Mouse (Mus musculus): ENCODE data around the gene Naalad2. TPM values are rescaled to one million over a fixed set of nuclear protein-coding genes. Genes with fewer than 3 reads are reported as not detected.
A peak's percentile ranks its signal among the peaks of the same experiment; 100 is the strongest.
"Not testable (repeated sequence)": the region's sequence is repeated elsewhere in the genome, so short reads cannot be mapped to it uniquely, and the experiment has no call there.

The Naalad2 gene
- polyA plus RNA-seq, 1 experiment from 2014 or later = 1.3 TPM

DNA sequence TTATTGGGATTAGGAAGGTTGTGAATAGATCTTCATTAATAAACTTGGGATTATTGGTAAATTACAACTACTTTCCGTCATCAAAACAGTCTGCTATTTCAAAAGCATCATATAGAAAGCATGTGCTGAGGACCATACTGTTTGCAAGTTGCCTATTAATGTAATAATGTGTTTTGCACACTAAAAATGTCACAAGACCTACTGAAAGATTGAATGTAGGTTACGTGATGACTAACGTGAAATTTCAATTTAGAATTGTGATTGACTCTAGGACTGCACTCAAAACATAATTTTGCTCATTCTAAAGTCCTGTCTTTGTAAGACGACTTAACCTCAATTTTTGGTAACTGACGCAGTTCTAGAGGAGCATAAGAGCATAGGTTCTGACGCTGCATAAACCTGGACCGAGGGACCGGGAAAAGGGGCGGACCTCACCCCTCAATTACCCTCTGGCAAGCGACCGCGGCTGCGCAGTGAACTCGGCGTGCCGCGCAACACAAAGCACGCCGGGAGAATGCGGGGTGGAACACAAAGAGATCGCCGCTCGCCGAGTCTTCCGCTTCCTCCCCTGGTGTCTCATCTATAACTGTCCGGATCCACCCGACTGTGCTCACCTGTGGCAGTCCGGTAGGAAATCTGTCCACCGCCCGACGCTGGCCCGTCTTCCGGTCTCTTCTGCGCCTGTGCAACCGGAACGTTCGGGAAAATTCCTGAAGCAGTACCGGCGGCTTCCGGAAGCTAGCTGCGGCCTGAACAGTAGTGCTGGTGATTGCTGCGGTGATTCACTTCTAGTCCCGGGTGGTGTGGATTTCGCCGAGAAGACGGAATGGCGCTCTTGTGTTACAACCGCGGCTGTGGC, 111.0 kb downstream of the Naalad2 start, which contains the start of gene Chordc1:
Chordc1 (plus strand) TSS at position 555 of the 859 bp plus-strand sequence.
- H3K9me3 ChIP-seq (replicated peaks) = no peaks in the 10 kb centered on the region
- peak within 1 kb of the TSS; percentile 83 for H3K4me3 ChIP-seq
- 4% methylated on average over 49 of the region's 49 CpGs for WGBS
- peak within 1 kb of the TSS; percentile 94 for H3K27ac ChIP-seq (replicated peaks)
- no peaks in the 10 kb centered on the region for H3K27me3 ChIP-seq (ENCODE audit: low read depth, poor library complexity, severe bottlenecking)
- peaks cover 17% of the 10 kb centered on the region for H3K36me3 ChIP-seq
- DNase-seq (ENCODE audit: low spot score) = peak; percentile 97
- H3K4me1 ChIP-seq = peaks cover 16% of the 10 kb centered on the region

DNA sequence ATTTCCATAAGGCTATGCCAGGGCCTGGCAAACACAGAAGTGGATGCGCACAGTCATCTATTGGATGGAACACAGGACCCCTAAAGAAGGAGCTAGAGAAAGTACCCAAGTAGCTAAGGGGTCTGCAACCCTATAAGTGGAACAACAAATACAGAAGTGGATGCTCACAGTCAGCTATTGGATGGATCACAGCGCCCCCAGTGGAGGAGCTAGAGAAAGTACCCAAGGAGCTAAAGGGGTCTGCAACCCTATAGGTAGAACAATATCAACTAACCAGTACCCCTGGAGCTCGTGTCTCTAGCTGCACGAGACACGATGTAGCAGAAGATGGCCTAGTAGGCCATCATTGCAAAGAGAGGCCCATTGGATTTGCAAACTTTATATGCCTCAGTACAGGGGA, 124.1 kb downstream of the Naalad2 start:
- not testable (repeated sequence) for H3K27me3 ChIP-seq (ENCODE audit: low read depth, poor library complexity, severe bottlenecking); H3K9me3 ChIP-seq (replicated peaks); H3K27ac ChIP-seq (replicated peaks); DNase-seq (ENCODE audit: low spot score); H3K36me3 ChIP-seq; H3K4me3 ChIP-seq; H3K4me1 ChIP-seq
- 42% methylated on average over 5 of the region's 5 CpGs for WGBS

DNA sequence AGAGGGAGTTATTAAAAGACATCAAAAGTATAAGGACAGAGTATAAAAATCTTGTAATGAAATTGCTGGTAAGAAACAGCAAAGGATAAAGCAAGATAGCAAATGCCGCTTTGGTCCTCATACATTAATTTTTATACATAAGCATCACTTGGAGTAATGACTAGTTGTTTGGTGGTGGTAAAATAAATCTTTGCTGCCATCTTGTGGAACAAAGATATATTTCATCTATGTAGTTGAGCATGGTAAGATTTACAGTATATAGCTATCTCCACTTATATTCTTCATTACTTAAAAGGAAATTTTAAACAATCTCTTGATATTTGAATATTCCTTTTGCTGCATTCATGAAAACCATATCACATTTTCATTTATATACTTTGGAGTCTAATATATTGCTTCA, 125.3 kb downstream of the Naalad2 start:
- Histone ChIP-seq H3K27ac (replicated peaks) (no peak overlapping the region), H3K9me3 (replicated peaks) (no peaks in the 10 kb centered on the region), H3K4me3 (no peak overlapping the region), H3K4me1 (no peaks in the 10 kb centered on the region), H3K36me3 (no peaks in the 10 kb centered on the region), H3K27me3 (ENCODE audit: low read depth, poor library complexity, severe bottlenecking) (no peaks in the 10 kb centered on the region)
- DNase-seq (ENCODE audit: low spot score) = no peak
- WGBS = 59% methylated on average over 1 of the region's 1 CpGs

DNA sequence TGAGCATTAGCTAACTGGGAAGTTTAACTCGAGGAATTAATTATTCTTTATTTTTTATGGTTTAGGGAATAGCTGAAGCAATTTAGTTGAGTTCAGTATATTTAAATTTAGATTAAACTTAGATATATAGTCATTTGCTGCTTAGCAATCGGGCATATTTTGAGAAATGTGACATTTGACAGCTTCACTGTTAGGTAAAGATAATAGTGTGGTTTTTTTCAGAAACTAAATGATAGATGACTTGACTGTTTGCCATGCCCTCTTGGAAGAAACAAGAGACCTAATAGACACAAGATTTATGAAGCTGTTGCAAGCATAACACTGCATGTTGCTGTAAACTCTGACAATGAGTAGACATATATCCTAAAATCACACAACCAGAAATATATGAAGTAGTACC, 126.0 kb downstream of the Naalad2 start:
- no peaks in the 10 kb centered on the region for H3K9me3 ChIP-seq (replicated peaks)
- H3K27me3 ChIP-seq (ENCODE audit: low read depth, poor library complexity, severe bottlenecking) = no peaks in the 10 kb centered on the region
- H3K36me3 ChIP-seq = no peaks in the 10 kb centered on the region
- H3K4me1 ChIP-seq = no peaks in the 10 kb centered on the region
- H3K4me3 ChIP-seq = no peak overlapping the region
- no peak overlapping the region for H3K27ac ChIP-seq (replicated peaks)
- DNase-seq (ENCODE audit: low spot score) = no peak
- 67% methylated on average over 2 of the region's 2 CpGs for WGBS

DNA sequence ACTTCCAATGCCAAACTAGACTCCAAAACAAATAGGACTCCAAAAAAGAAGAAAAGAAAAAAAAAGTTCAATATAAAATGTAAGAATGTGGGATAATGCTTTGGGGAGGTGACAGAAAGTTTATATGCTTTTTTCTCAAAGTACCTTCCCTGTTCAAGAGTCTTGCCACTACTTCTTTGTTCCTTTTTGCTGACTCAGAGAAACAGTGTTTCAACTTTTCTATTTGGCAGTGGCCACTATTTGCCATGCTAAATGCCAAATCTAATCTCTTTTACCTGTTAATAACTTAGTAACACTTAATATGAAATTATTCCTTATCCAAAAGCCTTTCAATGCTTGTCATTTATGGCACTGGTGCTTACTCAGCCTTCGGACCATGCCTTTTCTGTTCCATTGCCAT, 126.9 kb downstream of the Naalad2 start:
- H3K4me3 ChIP-seq = no peak overlapping the region
- H3K27ac ChIP-seq (replicated peaks) = no peak overlapping the region
- no peaks in the 10 kb centered on the region for H3K36me3 ChIP-seq
- H3K4me1 ChIP-seq = no peaks in the 10 kb centered on the region
- no peaks in the 10 kb centered on the region for H3K27me3 ChIP-seq (ENCODE audit: low read depth, poor library complexity, severe bottlenecking)
- no peak for DNase-seq (ENCODE audit: low spot score)
- 92% methylated on average over 1 of the region's 1 CpGs for WGBS
- no peaks in the 10 kb centered on the region for H3K9me3 ChIP-seq (replicated peaks)

Other genes with a start within 250 kb of the Naalad2 start
- gene Chordc1, start 110.9 kb downstream of the Naalad2 start, polyA plus RNA-seq (2016; fragmentation: Nextera tagmentation; extraction: Ambion mirVana) = 133 and 149 TPM in 2 replicates
- gene Ubtfl1, start 1.4 kb upstream of the Naalad2 start, polyA plus RNA-seq (2016; fragmentation: Nextera tagmentation; extraction: Ambion mirVana) = not detected in 2 replicates
- not detected in 2 replicates for gene Mbd3l2, start 27.7 kb upstream of the Naalad2 start, polyA plus RNA-seq (2016; fragmentation: Nextera tagmentation; extraction: Ambion mirVana)
- gene Zfp558, start 75.3 kb upstream of the Naalad2 start, polyA plus RNA-seq (2016; fragmentation: Nextera tagmentation; extraction: Ambion mirVana) = 10.2 and 13.2 TPM in 2 replicates
- not detected in 2 replicates for gene Mbd3l1, start 75.4 kb upstream of the Naalad2 start, polyA plus RNA-seq (2016; fragmentation: Nextera tagmentation; extraction: Ambion mirVana)